Mouse (Mus musculus): ENCODE measurements around the gene Pex11g. TPM values are rescaled to one million over a fixed set of nuclear protein-coding genes. Genes with fewer than 3 reads are reported as not detected.

Pex11g gene
- polyA plus RNA-seq, 1 experiment from 2014 or later = 6.4 TPM

Other genes with a start within 250 kb of the Pex11g start
- gene Insr, start 188.1 kb downstream of the Pex11g start, polyA plus RNA-seq (2016; fragmentation: Nextera tagmentation; extraction: Ambion mirVana) = 34.1 and 34.3 TPM in 2 replicates
- gene A430078G23Rik, start 114.3 kb downstream of the Pex11g start, polyA plus RNA-seq (2016; fragmentation: Nextera tagmentation; extraction: Ambion mirVana) = 0.24 TPM in 1 of 2 replicates, not detected in the other
- gene Arhgef18, start 74.7 kb downstream of the Pex11g start, polyA plus RNA-seq (2016; fragmentation: Nextera tagmentation; extraction: Ambion mirVana) = 7.2 and 8.0 TPM in 2 replicates
- gene Tex45, start 3.2 kb upstream of the Pex11g start, polyA plus RNA-seq (2016; fragmentation: Nextera tagmentation; extraction: Ambion mirVana) = not detected in 2 replicates
- 35.0 and 41.7 TPM in 2 replicates for gene Zfp358, start 25.5 kb upstream of the Pex11g start, polyA plus RNA-seq (2016; fragmentation: Nextera tagmentation; extraction: Ambion mirVana)
- gene Mcoln1, start 32.8 kb upstream of the Pex11g start, polyA plus RNA-seq (2016; fragmentation: Nextera tagmentation; extraction: Ambion mirVana) = 55.2 and 60.1 TPM in 2 replicates
- gene Pnpla6, start 47.7 kb upstream of the Pex11g start, polyA plus RNA-seq (2016; fragmentation: Nextera tagmentation; extraction: Ambion mirVana) = 18.3 and 19.7 TPM in 2 replicates
- 3.8 and 5.0 TPM in 2 replicates for gene C330021F23Rik, start 100.3 kb upstream of the Pex11g start, polyA plus RNA-seq (2016; fragmentation: Nextera tagmentation; extraction: Ambion mirVana)
- 2.3 and 3.9 TPM in 2 replicates for gene Camsap3, start 119.6 kb upstream of the Pex11g start, polyA plus RNA-seq (2016; fragmentation: Nextera tagmentation; extraction: Ambion mirVana)
- gene Xab2, start 153.6 kb upstream of the Pex11g start, polyA plus RNA-seq (2016; fragmentation: Nextera tagmentation; extraction: Ambion mirVana) = 46.5 and 52.8 TPM in 2 replicates
- 89.6 and 94.8 TPM in 2 replicates for gene Pet100, start 153.9 kb upstream of the Pex11g start, polyA plus RNA-seq (2016; fragmentation: Nextera tagmentation; extraction: Ambion mirVana)
- gene Pcp2, start 157.9 kb upstream of the Pex11g start, polyA plus RNA-seq (2016; fragmentation: Nextera tagmentation; extraction: Ambion mirVana) = 0.31 TPM in 1 of 2 replicates, not detected in the other
- gene Stxbp2, start 163.3 kb upstream of the Pex11g start, polyA plus RNA-seq (2016; fragmentation: Nextera tagmentation; extraction: Ambion mirVana) = 79.1 and 81.4 TPM in 2 replicates
- gene Retn, start 188.1 kb upstream of the Pex11g start, polyA plus RNA-seq (2016; fragmentation: Nextera tagmentation; extraction: Ambion mirVana) = 0.15 TPM in 1 of 2 replicates, not detected in the other
- 0.11 TPM in 1 of 2 replicates, not detected in the other for gene Mcemp1, start 198.1 kb upstream of the Pex11g start, polyA plus RNA-seq (2016; fragmentation: Nextera tagmentation; extraction: Ambion mirVana)
- gene Fcor, start 204.7 kb upstream of the Pex11g start, polyA plus RNA-seq (2016; fragmentation: Nextera tagmentation; extraction: Ambion mirVana) = 10.4 and 15.1 TPM in 2 replicates
- 39.3 and 39.5 TPM in 2 replicates for gene Trappc5, start 208.6 kb upstream of the Pex11g start, polyA plus RNA-seq (2016; fragmentation: Nextera tagmentation; extraction: Ambion mirVana)
- gene Fcer2a, start 226.5 kb upstream of the Pex11g start, polyA plus RNA-seq (2016; fragmentation: Nextera tagmentation; extraction: Ambion mirVana) = 0.12 and 0.24 TPM in 2 replicates

All from heart, embryonic 10.5 days (tissue).